Mouse (Mus musculus) midbrain, embryonic 15.5 days (tissue): ENCODE results near the gene Cacna1c. TPM values are rescaled to one million over a fixed set of nuclear protein-coding genes. Genes with fewer than 3 reads are reported as not detected.

Experiments used
- ATAC-seq: fragments of 200-750 bp; cut with Nextera tagmentation; replicated peaks from 2 replicates; pipeline ENCODE4 v1.8.0; 2017; ENCODE audit warnings: moderate TSS enrichment
- H3K27ac ChIP-seq: fragments of 300-500 bp; sonication (generic); 2 replicates; pipeline ENCODE4 v1.5.1; 2015; ENCODE audit warnings: mild to moderate bottlenecking, inconsistent platforms
- H3K27me3 ChIP-seq: fragments of 300-500 bp; sonication (generic); replicated peaks from 2 replicates; pipeline ENCODE4 v1.6.1; 2015; ENCODE audit warnings: inconsistent platforms
- H3K36me3 ChIP-seq: fragments of 300-500 bp; sonication (generic); replicated peaks from 2 replicates; pipeline ENCODE4 v1.6.1; 2015; ENCODE audit warnings: inconsistent platforms
- H3K4me1 ChIP-seq: fragments of 300-500 bp; sonication (generic); 2 replicates; pipeline ENCODE4 v1.6.1; 2015; ENCODE audit warnings: inconsistent platforms
- H3K4me2 ChIP-seq: fragments of 300-500 bp; sonication (generic); 2 replicates; pipeline ENCODE4 v1.6.1; 2015; ENCODE audit warnings: inconsistent platforms, mild to moderate bottlenecking, moderate library complexity
- H3K4me3 ChIP-seq: fragments of 300-500 bp; sonication (generic); 2 replicates; pipeline ENCODE4 v1.5.1; 2015; ENCODE audit warnings: mild to moderate bottlenecking, inconsistent platforms
- H3K9ac ChIP-seq: fragments of 300-500 bp; sonication (generic); 2 replicates; pipeline ENCODE4 v1.6.1; 2015; ENCODE audit warnings: mild to moderate bottlenecking, inconsistent platforms
- H3K9me3 ChIP-seq: fragments of 300-500 bp; sonication (generic); 2 replicates; pipeline ENCODE4 v1.6.1; 2016; ENCODE audit warnings: inconsistent platforms
- WGBS: fragments of 180-500 bp; shearing (Covaris S2); methylation state at CpG from one replicate; pipeline ENCODE4 v1.1.7; 2015; ENCODE audit warnings: mixed read lengths; 5-methylcytosine and 5-hydroxymethylcytosine counted together
- polyA plus RNA-seq: library from polyadenylated mRNA; unstranded; fragments of >200 nt; fragmentation: Nextera tagmentation; extraction: Ambion mirVana; gene quantifications from 2 replicates; pipeline ENCODE4 v1.2.1, GENCODE M21; 2015

The Cacna1c gene
- polyA plus RNA-seq, 1 experiment from 2014 or later: 7.9 TPM

- Histone ChIP-seq H3K27me3 (0 out of 2 replicates have a peak, but pooled peaks cover 5% of the 10 kb centered on the region), H3K27ac (no peak overlapping the region), H3K4me3 (peak overlapping the region; percentile 79), H3K9ac (peak overlapping the region; percentile 90), H3K4me2 (peak overlapping the region; percentile 83), H3K4me1 (peaks cover 54% of the 10 kb centered on the region), H3K36me3 (no peaks in the 10 kb centered on the region), H3K9me3 (no peaks in the 10 kb centered on the region)
- WGBS: 17% methylated on average over 11 of the region's 11 CpGs
- ATAC-seq: no peak
Measured at GRCm38 (mm10) chr6:119105651-119106595, 90.3 kb downstream of the Cacna1c start.

GRCm38 (mm10) chr6:119104246-119104645 lies 92.0 kb downstream of the Cacna1c start:
- Histone ChIP-seq H3K9ac (no peak overlapping the region), H3K27ac (no peak overlapping the region), H3K36me3 (no peaks in the 10 kb centered on the region), H3K4me2 (peak overlapping the region; percentile 83; the same call in 1 of the 2 replicates), H3K4me3 (no peak overlapping the region), H3K9me3 (no peaks in the 10 kb centered on the region), H3K27me3 (0 out of 2 replicates have a peak, but pooled peaks cover 5% of the 10 kb centered on the region), H3K4me1 (peaks cover 50% of the 10 kb centered on the region)
- WGBS: 41% methylated on average over 8 of the region's 8 CpGs
- ATAC-seq: no peak

GRCm38 (mm10) chr6:119102936-119103335 lies 93.3 kb downstream of the Cacna1c start:
- 89% methylated on average over 9 of the region's 9 CpGs for WGBS
- Histone ChIP-seq H3K27ac (no peak overlapping the region), H3K4me3 (no peak overlapping the region), H3K9me3 (no peaks in the 10 kb centered on the region), H3K9ac (no peak overlapping the region), H3K27me3 (0 out of 2 replicates have a peak, but pooled peaks cover 5% of the 10 kb centered on the region), H3K36me3 (no peaks in the 10 kb centered on the region), H3K4me1 (peaks cover 51% of the 10 kb centered on the region), H3K4me2 (no peak overlapping the region)
- ATAC-seq: no peak

GRCm38 (mm10) chr6:119099333-119099732 lies 96.9 kb downstream of the Cacna1c start:
- H3K36me3 ChIP-seq: no peaks in the 10 kb centered on the region
- peaks cover 30% of the 10 kb centered on the region for H3K4me1 ChIP-seq
- H3K9me3 ChIP-seq: no peaks in the 10 kb centered on the region
- no peak for ATAC-seq
- 63% methylated on average over 2 of the region's 2 CpGs for WGBS
- no peak overlapping the region for H3K9ac ChIP-seq
- no peaks in the 10 kb centered on the region for H3K27me3 ChIP-seq
- H3K27ac ChIP-seq: no peak overlapping the region
- no peak overlapping the region for H3K4me2 ChIP-seq
- no peak overlapping the region for H3K4me3 ChIP-seq

- 68% methylated on average over 7 of the region's 7 CpGs for WGBS
- Histone ChIP-seq H3K27me3 (no peaks in the 10 kb centered on the region), H3K9me3 (no peaks in the 10 kb centered on the region), H3K4me1 (peaks cover 10% of the 10 kb centered on the region), H3K4me2 (no peak overlapping the region), H3K4me3 (no peak overlapping the region), H3K9ac (no peak overlapping the region), H3K27ac (no peak overlapping the region), H3K36me3 (no peaks in the 10 kb centered on the region)
- ATAC-seq: no peak
Measured at GRCm38 (mm10) chr6:119096481-119096880, 99.7 kb downstream of the Cacna1c start.

- WGBS: 84% methylated on average over 6 of the region's 6 CpGs
- Histone ChIP-seq H3K27ac (no peak overlapping the region), H3K27me3 (no peaks in the 10 kb centered on the region), H3K9ac (no peak overlapping the region), H3K4me3 (no peak overlapping the region), H3K9me3 (no peaks in the 10 kb centered on the region), H3K4me2 (no peak overlapping the region), H3K4me1 (peaks cover 10% of the 10 kb centered on the region), H3K36me3 (no peaks in the 10 kb centered on the region)
- no peak for ATAC-seq
Measured at GRCm38 (mm10) chr6:119095081-119095480, 101.1 kb downstream of the Cacna1c start.

GRCm38 (mm10) chr6:119089173-119089572 lies 107.0 kb downstream of the Cacna1c start:
- H3K36me3 ChIP-seq: no peaks in the 10 kb centered on the region
- H3K9me3 ChIP-seq: no peaks in the 10 kb centered on the region
- H3K4me1 ChIP-seq: peaks cover 10% of the 10 kb centered on the region; the same call in 1 of the 2 replicates
- WGBS: 77% methylated on average over 8 of the region's 8 CpGs
- no peak overlapping the region for H3K4me2 ChIP-seq
- no peak for ATAC-seq
- H3K4me3 ChIP-seq: no peak overlapping the region
- no peaks in the 10 kb centered on the region for H3K27me3 ChIP-seq
- no peak overlapping the region for H3K9ac ChIP-seq
- no peak overlapping the region for H3K27ac ChIP-seq

- WGBS: 77% methylated on average over 8 of the region's 8 CpGs
- ATAC-seq: no peak
- H3K27me3 ChIP-seq: no peaks in the 10 kb centered on the region
Measured at GRCm38 (mm10) chr6:119088381-119088780, 107.8 kb downstream of the Cacna1c start.

GRCm38 (mm10) chr6:119087919-119088318 lies 108.3 kb downstream of the Cacna1c start:
- 90% methylated on average over 8 of the region's 8 CpGs for WGBS
- 0 out of 2 replicates have a peak overlapping the region, but pooled peaks have one; percentile 8 for H3K27ac ChIP-seq
- H3K36me3 ChIP-seq: no peaks in the 10 kb centered on the region
- H3K4me1 ChIP-seq: peaks cover 10% of the 10 kb centered on the region; the same call in 1 of the 2 replicates
- no peak overlapping the region for H3K9ac ChIP-seq
- no peaks in the 10 kb centered on the region for H3K27me3 ChIP-seq
- no peaks in the 10 kb centered on the region for H3K9me3 ChIP-seq
- H3K4me3 ChIP-seq: no peak overlapping the region
- H3K4me2 ChIP-seq: no peak overlapping the region
- ATAC-seq: no peak

More at GRCm38 (mm10) chr6:119088381-119088780, 107.8 kb downstream of the Cacna1c start:
- H3K27ac ChIP-seq: peak overlapping the region; percentile 8; the same call in 1 of the 2 replicates
- H3K4me1 ChIP-seq: peaks cover 10% of the 10 kb centered on the region; the same call in 1 of the 2 replicates
- H3K36me3 ChIP-seq: no peaks in the 10 kb centered on the region
- no peak overlapping the region for H3K9ac ChIP-seq
- H3K4me2 ChIP-seq: no peak overlapping the region
- no peak overlapping the region for H3K4me3 ChIP-seq
- no peaks in the 10 kb centered on the region for H3K9me3 ChIP-seq

- Histone ChIP-seq H3K27me3 (no peaks in the 10 kb centered on the region), H3K27ac (peak overlapping the region; percentile 29; the same call in 1 of the 2 replicates), H3K36me3 (no peaks in the 10 kb centered on the region), H3K9me3 (no peaks in the 10 kb centered on the region), H3K4me2 (no peak overlapping the region), H3K4me1 (peaks cover 10% of the 10 kb centered on the region; the same call in 1 of the 2 replicates), H3K9ac (no peak overlapping the region), H3K4me3 (no peak overlapping the region)
- WGBS: 67% methylated on average over 3 of the region's 3 CpGs
- no peak for ATAC-seq
Measured at GRCm38 (mm10) chr6:119085789-119086188, 110.4 kb downstream of the Cacna1c start.

- no peaks in the 10 kb centered on the region for H3K9me3 ChIP-seq
- no peak overlapping the region for H3K4me2 ChIP-seq
- no peak for ATAC-seq
- H3K27ac ChIP-seq: no peak overlapping the region
- no peaks in the 10 kb centered on the region for H3K36me3 ChIP-seq
- peaks cover 13% of the 10 kb centered on the region; the same call in 1 of the 2 replicates for H3K4me1 ChIP-seq
- H3K9ac ChIP-seq: no peak overlapping the region
- no peak overlapping the region for H3K4me3 ChIP-seq
- 87% methylated on average over 9 of the region's 9 CpGs for WGBS
- no peaks in the 10 kb centered on the region for H3K27me3 ChIP-seq
Measured at GRCm38 (mm10) chr6:119084532-119084931, 111.7 kb downstream of the Cacna1c start.

GRCm38 (mm10) chr6:119083559-119083958 lies 112.7 kb downstream of the Cacna1c start:
- no peaks in the 10 kb centered on the region for H3K9me3 ChIP-seq
- no peak overlapping the region for H3K4me2 ChIP-seq
- H3K36me3 ChIP-seq: no peaks in the 10 kb centered on the region
- H3K27ac ChIP-seq: no peak overlapping the region
- H3K27me3 ChIP-seq: no peaks in the 10 kb centered on the region
- H3K4me3 ChIP-seq: no peak overlapping the region
- no peak overlapping the region for H3K9ac ChIP-seq
- H3K4me1 ChIP-seq: peaks cover 12% of the 10 kb centered on the region; the same call in 1 of the 2 replicates
- WGBS: 82% methylated on average over 7 of the region's 7 CpGs
- ATAC-seq: no peak
